Mouse (Mus musculus) embryonic facial prominence, embryonic 12.5 days (tissue): Measurements from ENCODE around the gene Ccm2l. TPM values are rescaled to one million over a fixed set of nuclear protein-coding genes. Genes with fewer than 3 reads are reported as not detected.

Experiments
- ATAC-seq: fragments of 200-750 bp; cut with Nextera tagmentation; 2 replicates; pipeline ENCODE4 v1.8.0; 2017; ENCODE audit not compliant: insufficient number of reproducible peaks, insufficient read depth, low FRiP score, low TSS enrichment
- H3K27ac ChIP-seq: fragments of 300-500 bp; sonication (generic); 2 replicates; pipeline ENCODE4 v1.5.1; 2016; ENCODE audit warnings: mild to moderate bottlenecking
- H3K27me3 ChIP-seq: fragments of 300-500 bp; sonication (generic); 2 replicates; pipeline ENCODE4 v1.6.1; 2016; ENCODE audit warnings: mild to moderate bottlenecking, moderate library complexity
- H3K36me3 ChIP-seq: fragments of 300-500 bp; sonication (generic); 2 replicates; pipeline ENCODE4 v1.6.1; 2016; ENCODE audit warnings: mild to moderate bottlenecking
- H3K4me1 ChIP-seq: fragments of 300-500 bp; sonication (generic); 2 replicates; pipeline ENCODE4 v1.6.1; 2016
- H3K4me2 ChIP-seq: fragments of 300-500 bp; sonication (generic); replicated peaks from 2 replicates; pipeline ENCODE4 v1.6.1; 2016; ENCODE audit warnings: mild to moderate bottlenecking, moderate library complexity
- H3K4me3 ChIP-seq: fragments of 300-500 bp; sonication (generic); 2 replicates; pipeline ENCODE4 v1.5.1; 2016; ENCODE audit warnings: mild to moderate bottlenecking
- H3K9ac ChIP-seq: fragments of 300-500 bp; sonication (generic); 2 replicates; pipeline ENCODE4 v1.6.1; 2016; ENCODE audit warnings: mild to moderate bottlenecking, moderate library complexity
- H3K9me3 ChIP-seq: fragments of 300-500 bp; sonication (generic); 2 replicates; pipeline ENCODE4 v1.6.1; 2016; ENCODE audit warnings: mild to moderate bottlenecking, moderate library complexity
- whole genome bisulfite sequencing: fragments of 180-500 bp; shearing (Covaris S2); methylation state at CpG from one replicate; pipeline ENCODE4 v1.1.7; 2016; 5-methylcytosine and 5-hydroxymethylcytosine counted together
- polyA plus RNA-seq: library from polyadenylated mRNA; unstranded; fragments of >200 nt; fragmentation: Nextera tagmentation; extraction: Ambion mirVana; gene quantifications from 2 replicates; pipeline ENCODE4 v1.2.1, GENCODE M21; 2016

Gene Ccm2l
- polyA plus RNA-seq, 1 experiment from 2014 or later: 2.6 TPM

DNA sequence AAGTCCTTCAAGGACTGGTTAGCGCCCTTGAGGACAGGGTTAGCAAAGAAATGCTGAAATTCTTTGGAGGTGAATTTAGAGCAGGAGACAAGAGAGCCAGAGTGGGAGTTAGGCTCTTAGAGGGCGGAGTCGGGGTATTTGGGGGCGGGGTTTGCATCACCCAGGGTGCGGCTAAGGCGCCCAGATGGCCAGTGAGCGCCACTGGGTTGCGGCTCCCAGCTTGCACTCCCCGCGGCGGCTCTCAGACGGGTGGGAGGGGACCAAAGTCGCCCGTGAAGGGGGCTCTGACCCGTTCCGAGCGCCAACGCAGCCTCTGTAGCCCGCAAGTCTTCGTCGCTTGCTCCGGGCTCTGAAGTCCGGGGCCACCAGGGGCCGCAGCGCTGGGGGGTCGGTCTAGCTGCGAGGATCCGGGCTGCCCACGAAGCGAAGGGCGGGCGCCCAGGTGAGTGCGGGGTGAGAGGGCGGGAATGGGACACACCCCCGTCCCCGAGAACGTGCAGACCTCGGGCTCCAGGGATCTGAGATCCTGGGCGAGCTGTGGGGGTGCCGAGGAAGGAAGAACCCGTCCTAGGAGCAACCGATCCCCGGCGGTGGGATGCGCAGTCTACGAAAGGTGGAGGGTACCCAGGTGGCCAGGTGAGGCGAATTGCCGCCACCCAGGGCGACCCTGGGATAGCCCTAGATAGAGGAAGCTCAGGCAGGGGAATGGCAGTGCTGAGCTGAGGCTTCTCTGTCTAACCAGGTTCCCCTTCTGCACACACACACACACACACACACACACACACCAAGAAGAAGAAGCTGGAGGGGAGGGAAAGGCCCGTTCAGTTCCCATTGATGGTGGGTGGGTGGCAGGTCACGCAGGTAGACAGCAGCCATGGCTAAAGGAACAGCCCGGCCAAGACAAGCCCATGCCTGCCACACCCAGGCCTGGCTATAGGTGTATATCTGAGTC lies 42.8 kb downstream of the Ccm2l start, which contains the start of gene Hck:
TSS of gene Hck (plus strand) at position 156 of the 952 bp plus-strand sequence.
- Histone ChIP-seq H3K4me2 (peak within 1 kb of the TSS; percentile 74), H3K36me3 (no peaks in the 10 kb centered on the region), H3K9me3 (no peaks in the 10 kb centered on the region), H3K4me3 (peak within 1 kb of the TSS; percentile 41), H3K9ac (no peak within 1 kb of the TSS), H3K4me1 (0 out of 2 replicates have a peak, but pooled peaks cover 6% of the 10 kb centered on the region), H3K27ac (no peak within 1 kb of the TSS), H3K27me3 (peaks cover 62% of the 10 kb centered on the region)
- ATAC-seq: peak; percentile 29; the same call in 1 of the 2 replicates
- 3% methylated on average over 52 of the region's 52 CpGs for WGBS

DNA sequence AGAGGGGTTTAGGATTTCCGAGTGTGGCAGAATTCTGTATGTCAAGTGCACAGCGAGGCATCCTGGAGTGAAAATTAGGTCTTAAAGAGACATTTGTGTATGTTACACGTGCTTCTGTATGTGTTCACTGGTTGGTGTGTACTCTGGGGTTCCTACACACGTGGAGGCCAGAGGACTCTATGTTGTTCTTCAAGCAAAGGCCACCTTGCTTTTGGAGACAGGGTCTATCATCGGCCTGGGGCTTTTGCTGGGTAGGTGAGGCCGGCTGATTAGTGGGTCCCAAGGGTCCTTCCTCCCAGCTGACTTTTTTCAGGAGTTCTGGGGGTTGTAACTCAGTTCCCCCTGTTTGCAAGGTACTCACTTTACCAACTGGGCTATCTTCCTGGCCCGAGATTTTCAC lies 43.8 kb downstream of the Ccm2l start:
- Histone ChIP-seq H3K36me3 (no peaks in the 10 kb centered on the region), H3K27ac (no peak overlapping the region), H3K27me3 (peaks cover 62% of the 10 kb centered on the region), H3K9me3 (no peaks in the 10 kb centered on the region), H3K9ac (no peak overlapping the region), H3K4me3 (no peak overlapping the region), H3K4me2 (no peak overlapping the region), H3K4me1 (0 out of 2 replicates have a peak, but pooled peaks cover 6% of the 10 kb centered on the region)
- 72% methylated on average over 7 of the region's 7 CpGs for WGBS
- ATAC-seq: no peak

DNA sequence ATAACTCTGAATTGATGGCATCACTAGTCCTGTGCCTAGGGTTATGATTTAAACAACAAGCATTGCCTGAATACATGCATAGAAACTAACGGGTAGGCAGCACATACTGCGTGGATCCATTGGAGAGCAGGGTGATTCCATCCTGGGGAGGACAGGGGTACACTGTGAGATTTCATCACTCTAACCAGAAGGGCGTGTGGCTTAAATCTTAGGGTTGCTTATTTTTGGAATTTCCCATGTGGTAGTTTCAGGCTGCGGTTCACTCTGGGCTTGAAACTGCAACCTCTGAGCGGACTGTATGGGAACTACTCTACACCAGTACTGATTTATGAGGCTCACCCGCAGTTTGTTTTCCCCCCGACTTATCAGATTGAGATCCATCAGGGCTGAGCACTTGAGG lies 45.5 kb downstream of the Ccm2l start:
- 0 out of 2 replicates have a peak, but pooled peaks cover 6% of the 10 kb centered on the region for H3K4me1 ChIP-seq
- H3K9ac ChIP-seq: no peak overlapping the region
- H3K27ac ChIP-seq: no peak overlapping the region
- no peaks in the 10 kb centered on the region for H3K36me3 ChIP-seq
- WGBS: 83% methylated on average over 7 of the region's 7 CpGs
- no peak for ATAC-seq
- no peak overlapping the region for H3K4me3 ChIP-seq
- peaks cover 53% of the 10 kb centered on the region for H3K27me3 ChIP-seq
- H3K9me3 ChIP-seq: no peaks in the 10 kb centered on the region
- no peak overlapping the region for H3K4me2 ChIP-seq

DNA sequence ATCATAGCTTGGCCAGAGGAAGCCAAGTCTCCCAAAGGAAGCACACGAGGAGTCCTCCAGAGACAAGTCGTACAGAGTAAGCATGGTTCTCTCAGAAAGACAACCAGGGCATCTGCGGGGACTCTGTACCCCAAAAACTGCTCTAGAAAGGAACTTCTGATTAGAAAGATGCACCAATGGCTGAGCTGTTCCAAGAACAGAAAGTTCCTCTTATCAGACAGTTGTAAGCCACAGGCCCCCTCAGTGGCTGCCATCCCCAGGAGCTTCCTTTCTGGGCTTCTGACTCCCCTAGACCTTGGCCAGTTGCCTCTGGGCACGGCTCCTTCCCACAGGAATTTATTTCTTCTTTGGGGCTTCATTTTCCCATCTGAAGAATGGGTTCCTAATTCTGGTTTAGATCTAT lies 49.9 kb downstream of the Ccm2l start:
- H3K4me1 ChIP-seq: no peaks in the 10 kb centered on the region
- ATAC-seq: no peak
- no peaks in the 10 kb centered on the region for H3K36me3 ChIP-seq
- 70% methylated on average over 4 of the region's 4 CpGs for WGBS
- no peaks in the 10 kb centered on the region for H3K9me3 ChIP-seq
- H3K27me3 ChIP-seq: peaks cover 10% of the 10 kb centered on the region
- H3K9ac ChIP-seq: no peak overlapping the region
- H3K4me3 ChIP-seq: no peak overlapping the region
- H3K4me2 ChIP-seq: no peak overlapping the region
- no peak overlapping the region for H3K27ac ChIP-seq

DNA sequence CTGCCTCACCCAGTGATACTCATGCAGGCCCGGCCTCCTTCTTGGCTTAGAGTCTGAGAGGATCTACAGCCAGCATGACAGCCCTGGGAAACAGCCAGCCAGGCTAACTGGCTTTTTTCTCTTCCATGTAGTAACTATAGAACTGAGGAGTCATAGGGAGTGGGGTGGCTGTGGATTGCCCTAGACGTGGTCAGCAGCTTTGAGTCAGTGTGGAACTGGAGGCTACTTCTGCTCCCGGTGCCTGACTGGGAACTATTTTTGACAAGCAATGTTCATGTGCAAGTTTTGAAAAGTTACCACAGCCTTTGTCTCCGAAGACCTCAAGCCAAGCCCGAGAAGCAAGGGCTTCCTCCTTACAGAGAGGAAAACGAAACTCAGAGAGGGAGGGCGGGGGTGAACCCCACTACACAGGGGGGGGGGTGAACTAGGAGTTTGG lies 51.3 kb downstream of the Ccm2l start:
- Histone ChIP-seq H3K4me1 (no peaks in the 10 kb centered on the region), H3K36me3 (no peaks in the 10 kb centered on the region), H3K4me3 (no peak overlapping the region), H3K9me3 (no peaks in the 10 kb centered on the region), H3K27me3 (no peaks in the 10 kb centered on the region), H3K9ac (no peak overlapping the region), H3K27ac (no peak overlapping the region), H3K4me2 (no peak overlapping the region)
- 84% methylated on average over 7 of the region's 7 CpGs for WGBS
- ATAC-seq: no peak

DNA sequence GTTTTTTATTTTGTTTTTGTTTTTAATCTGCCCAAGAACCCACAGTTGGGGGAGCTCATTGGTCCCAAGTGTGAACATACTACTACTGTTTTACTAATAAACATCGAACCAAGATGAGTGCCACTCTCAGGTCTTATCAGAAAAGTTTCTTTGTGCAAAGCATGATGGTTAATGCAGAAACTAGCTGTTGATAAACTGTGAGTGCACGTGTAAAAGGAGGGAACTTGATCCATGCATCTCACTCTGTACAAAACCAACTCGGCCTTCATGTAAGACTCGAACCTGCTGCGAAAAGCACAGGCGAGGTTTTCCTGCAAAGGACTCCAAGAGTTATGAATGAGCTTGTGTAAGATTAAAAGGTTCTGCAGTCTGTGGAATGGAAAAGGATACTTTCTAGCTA lies 53.7 kb downstream of the Ccm2l start:
- no peak overlapping the region for H3K9ac ChIP-seq
- ATAC-seq: no peak
- WGBS: 84% methylated on average over 6 of the region's 6 CpGs

DNA sequence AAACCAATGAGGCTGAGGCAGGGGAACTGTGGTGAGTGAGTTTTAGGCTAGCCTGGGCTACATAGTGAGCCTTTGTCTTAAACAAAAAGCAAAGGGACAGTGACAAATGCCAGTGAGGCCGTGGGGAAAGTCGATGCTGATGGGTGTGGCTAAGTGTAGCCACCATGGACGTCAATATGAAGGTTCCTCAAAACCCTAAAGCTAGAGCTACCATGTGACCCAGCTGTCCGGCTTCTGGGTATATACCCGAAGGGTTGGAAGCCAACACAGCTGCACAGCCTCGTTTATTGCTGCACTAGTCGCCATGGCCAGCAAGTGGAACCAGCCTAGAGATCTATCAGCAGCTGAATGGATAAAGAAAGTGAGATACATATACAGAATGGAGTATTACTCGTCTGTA lies 54.4 kb downstream of the Ccm2l start:
- Histone ChIP-seq H3K36me3 (no peaks in the 10 kb centered on the region), H3K27me3 (no peaks in the 10 kb centered on the region), H3K4me1 (no peaks in the 10 kb centered on the region), H3K27ac (no peak overlapping the region), H3K4me2 (no peak overlapping the region), H3K4me3 (no peak overlapping the region), H3K9ac (no peak overlapping the region), H3K9me3 (no peaks in the 10 kb centered on the region)
- no peak for ATAC-seq
- WGBS: 71% methylated on average over 8 of the region's 8 CpGs

More for the DNA sequence above, 53.7 kb downstream of the Ccm2l start:
- Histone ChIP-seq H3K4me1 (no peaks in the 10 kb centered on the region), H3K27ac (no peak overlapping the region), H3K27me3 (no peaks in the 10 kb centered on the region), H3K4me2 (no peak overlapping the region), H3K4me3 (no peak overlapping the region), H3K9me3 (no peaks in the 10 kb centered on the region), H3K36me3 (no peaks in the 10 kb centered on the region)

DNA sequence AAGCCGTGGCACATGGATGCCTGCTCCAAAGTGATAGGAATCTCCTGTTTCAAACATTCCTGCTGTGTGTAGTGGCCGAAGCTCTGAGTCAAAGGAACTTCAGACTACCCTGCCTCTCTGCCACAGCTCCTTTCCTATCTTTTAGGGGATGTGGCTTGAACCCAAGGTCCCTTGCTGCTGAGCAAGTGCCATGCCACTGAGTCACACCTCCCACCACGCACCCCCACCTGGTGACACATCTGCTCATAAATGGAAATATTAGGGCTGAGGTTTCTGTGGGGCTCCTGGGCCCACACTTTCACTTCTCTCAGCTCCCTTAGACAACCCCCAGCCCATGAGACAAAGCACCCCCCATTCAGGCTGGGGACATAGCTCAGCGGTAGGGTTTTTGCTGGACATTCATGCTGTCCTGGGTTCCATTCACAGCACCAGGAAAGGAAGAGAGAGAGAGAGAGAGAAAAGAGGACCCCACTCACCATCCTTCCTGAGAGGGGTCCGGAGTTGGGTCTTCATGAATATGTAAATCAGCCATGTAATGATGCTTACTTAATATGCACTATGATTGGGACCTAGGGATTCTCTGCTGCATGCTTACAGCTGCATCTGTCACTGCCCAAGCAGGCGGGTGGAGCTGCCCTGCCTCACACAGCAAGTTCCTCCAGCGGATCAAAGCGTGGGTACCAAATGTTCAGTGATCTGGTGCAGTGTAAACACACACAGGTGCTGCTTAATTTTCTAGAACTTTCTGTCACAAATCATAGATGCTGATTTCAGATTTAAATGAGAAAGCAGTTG lies 56.3 kb downstream of the Ccm2l start:
- Histone ChIP-seq H3K4me2 (no peak overlapping the region), H3K9ac (no peak overlapping the region), H3K27ac (no peak overlapping the region), H3K4me3 (no peak overlapping the region), H3K36me3 (no peaks in the 10 kb centered on the region), H3K4me1 (no peaks in the 10 kb centered on the region), H3K9me3 (no peaks in the 10 kb centered on the region), H3K27me3 (no peaks in the 10 kb centered on the region)
- WGBS: 71% methylated on average over 8 of the region's 8 CpGs
- ATAC-seq: no peak

DNA sequence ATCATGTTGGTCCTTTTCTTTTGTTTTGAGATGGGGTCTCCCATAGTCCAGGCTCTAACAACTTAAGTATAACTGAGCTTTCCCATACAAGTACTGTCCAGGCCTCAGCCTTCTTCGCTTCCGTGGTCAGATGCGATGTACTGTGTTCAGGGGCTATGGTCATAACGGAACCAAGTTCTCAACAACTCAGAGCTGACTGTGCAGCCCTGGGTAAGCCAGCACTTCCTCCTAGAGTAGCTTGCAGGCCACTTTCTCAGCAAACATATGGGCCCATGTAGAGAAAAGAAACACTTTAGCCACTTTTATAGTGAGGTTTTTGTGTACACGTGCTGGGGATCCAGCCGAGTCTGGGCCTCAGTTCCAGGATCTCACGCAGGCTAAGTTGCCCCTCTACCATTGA lies 56.9 kb downstream of the Ccm2l start:
- no peak overlapping the region for H3K4me2 ChIP-seq
- H3K9ac ChIP-seq: no peak overlapping the region
- no peak overlapping the region for H3K27ac ChIP-seq
- H3K4me3 ChIP-seq: no peak overlapping the region
- 81% methylated on average over 7 of the region's 7 CpGs for WGBS
- no peaks in the 10 kb centered on the region for H3K4me1 ChIP-seq
- H3K27me3 ChIP-seq: no peaks in the 10 kb centered on the region
- ATAC-seq: no peak
- H3K9me3 ChIP-seq: no peaks in the 10 kb centered on the region
- H3K36me3 ChIP-seq: no peaks in the 10 kb centered on the region

DNA sequence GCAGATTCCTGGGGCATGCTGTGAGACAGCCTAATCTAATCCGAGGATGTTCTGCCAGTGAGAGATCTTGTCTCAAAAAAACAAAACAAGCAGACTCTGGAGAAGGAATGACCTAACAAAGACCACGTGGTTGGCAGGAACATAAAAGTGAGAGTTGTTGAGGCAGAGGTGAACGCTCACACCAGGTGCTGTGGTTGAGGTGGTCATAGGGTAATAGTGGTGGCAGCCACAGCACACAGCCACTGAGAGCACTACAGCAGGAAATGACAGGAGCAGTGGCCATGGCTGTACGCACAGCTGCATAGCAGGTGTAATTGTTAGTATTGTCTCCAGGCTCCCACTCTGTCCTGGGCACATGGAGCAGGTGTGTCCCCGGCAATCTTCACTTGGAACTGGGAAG lies 60.1 kb downstream of the Ccm2l start:
- no peak for ATAC-seq
- H3K4me1 ChIP-seq: no peaks in the 10 kb centered on the region
- no peaks in the 10 kb centered on the region for H3K9me3 ChIP-seq
- 62% methylated on average over 5 of the region's 5 CpGs for WGBS
- no peak overlapping the region for H3K9ac ChIP-seq
- H3K4me3 ChIP-seq: no peak overlapping the region
- no peak overlapping the region for H3K4me2 ChIP-seq
- H3K27ac ChIP-seq: no peak overlapping the region
- H3K36me3 ChIP-seq: no peaks in the 10 kb centered on the region
- H3K27me3 ChIP-seq: no peaks in the 10 kb centered on the region

DNA sequence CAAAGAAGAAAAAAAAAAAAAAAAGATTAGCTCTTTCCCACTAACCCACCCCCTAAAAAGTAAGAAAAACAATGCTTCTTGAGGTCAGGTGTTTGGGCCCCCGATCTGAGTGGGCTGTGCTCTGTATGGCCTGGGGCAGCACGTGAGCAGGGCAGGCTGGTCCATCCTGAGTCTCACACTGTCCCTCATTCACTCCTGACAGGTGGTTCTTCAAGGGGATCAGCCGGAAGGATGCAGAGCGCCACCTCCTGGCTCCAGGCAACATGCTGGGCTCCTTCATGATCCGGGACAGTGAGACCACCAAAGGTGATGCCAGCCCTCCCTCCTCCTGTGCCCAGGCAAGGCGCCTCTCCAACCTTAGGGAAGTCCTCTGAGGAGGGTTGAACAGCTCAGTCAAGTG lies 65.3 kb downstream of the Ccm2l start:
- Histone ChIP-seq H3K4me2 (no peak overlapping the region), H3K4me3 (no peak overlapping the region), H3K27me3 (no peaks in the 10 kb centered on the region), H3K27ac (no peak overlapping the region), H3K9me3 (no peaks in the 10 kb centered on the region), H3K4me1 (no peaks in the 10 kb centered on the region), H3K9ac (no peak overlapping the region), H3K36me3 (no peaks in the 10 kb centered on the region)
- 7% methylated on average over 6 of the region's 6 CpGs for WGBS
- no peak for ATAC-seq
